Mouse (Mus musculus) heart, embryonic 12.5 days (tissue): ENCODE data around the gene B130006D01Rik. TPM values are rescaled to one million over a fixed set of nuclear protein-coding genes. Genes with fewer than 3 reads are reported as not detected.

Experiments
- ATAC-seq: fragments of 200-750 bp; cut with Nextera tagmentation; 2 replicates; pipeline ENCODE4 v1.8.0; 2017; ENCODE audit warnings: moderate TSS enrichment, moderate library complexity; ENCODE audit not compliant: insufficient number of reproducible peaks, low FRiP score
- H3K27ac ChIP-seq: fragments of 300-500 bp; sonication (generic); 2 replicates; pipeline ENCODE4 v1.5.1; 2016; ENCODE audit warnings: mild to moderate bottlenecking, moderate library complexity; ENCODE audit not compliant: poor library complexity, severe bottlenecking
- H3K27me3 ChIP-seq: fragments of 300-500 bp; sonication (generic); replicated peaks from 2 replicates; pipeline ENCODE4 v1.6.1; 2016; ENCODE audit warnings: mild to moderate bottlenecking, moderate library complexity
- H3K36me3 ChIP-seq: fragments of 300-500 bp; sonication (generic); 2 replicates; pipeline ENCODE4 v1.6.1; 2016; ENCODE audit warnings: mild to moderate bottlenecking, moderate library complexity
- H3K4me1 ChIP-seq: fragments of 300-500 bp; sonication (generic); replicated peaks from 2 replicates; pipeline ENCODE4 v1.6.1; 2016; ENCODE audit warnings: mild to moderate bottlenecking
- H3K4me2 ChIP-seq: fragments of 300-500 bp; sonication (generic); 2 replicates; pipeline ENCODE4 v1.6.1; 2016; ENCODE audit warnings: mild to moderate bottlenecking, moderate library complexity
- H3K4me3 ChIP-seq: fragments of 300-500 bp; sonication (generic); 2 replicates; pipeline ENCODE4 v1.5.1; 2016; ENCODE audit warnings: mild to moderate bottlenecking
- H3K9ac ChIP-seq: fragments of 300-500 bp; sonication (generic); 2 replicates; pipeline ENCODE4 v1.6.1; 2016; ENCODE audit warnings: mild to moderate bottlenecking, moderate library complexity
- H3K9me3 ChIP-seq: fragments of 300-500 bp; sonication (generic); replicated peaks from 2 replicates; pipeline ENCODE4 v1.6.1; 2016; ENCODE audit warnings: mild to moderate bottlenecking, moderate library complexity
- WGBS: fragments of 180-500 bp; shearing (Covaris S2); methylation state at CpG from one replicate; pipeline ENCODE4 v1.1.7; 2016; 5-methylcytosine and 5-hydroxymethylcytosine counted together
- polyA plus RNA-seq: library from polyadenylated mRNA; unstranded; fragments of >200 nt; fragmentation: Nextera tagmentation; extraction: Ambion mirVana; gene quantifications from 2 replicates; pipeline ENCODE4 v1.2.1, GENCODE M21; 2016

Gene B130006D01Rik
- polyA plus RNA-seq, 1 experiment from 2014 or later = 0.56 TPM

GRCm38 (mm10) chr11:95698541-95698940 is 24.8 kb upstream of the B130006D01Rik start:
- no peak overlapping the region for H3K9ac ChIP-seq
- no peaks in the 10 kb centered on the region for H3K4me1 ChIP-seq
- H3K4me3 ChIP-seq = no peak overlapping the region
- no peak for ATAC-seq
- 78% methylated on average over 5 of the region's 5 CpGs for WGBS
- no peaks in the 10 kb centered on the region for H3K9me3 ChIP-seq
- H3K27me3 ChIP-seq = no peaks in the 10 kb centered on the region
- H3K36me3 ChIP-seq = no peaks in the 10 kb centered on the region
- no peak overlapping the region for H3K27ac ChIP-seq
- H3K4me2 ChIP-seq = no peak overlapping the region

GRCm38 (mm10) chr11:95700778-95701739 is 22.3 kb upstream of the B130006D01Rik start:
- Histone ChIP-seq H3K4me1 (no peaks in the 10 kb centered on the region), H3K27ac (no peak overlapping the region), H3K4me2 (no peak overlapping the region), H3K4me3 (no peak overlapping the region), H3K9ac (no peak overlapping the region), H3K9me3 (no peaks in the 10 kb centered on the region), H3K36me3 (no peaks in the 10 kb centered on the region), H3K27me3 (no peaks in the 10 kb centered on the region)
- ATAC-seq = no peak
- 83% methylated on average over 13 of the region's 13 CpGs for WGBS

- 82% methylated on average over 12 of the region's 12 CpGs for WGBS
Observed at GRCm38 (mm10) chr11:95704032-95704969, 19.1 kb upstream of the B130006D01Rik start.

GRCm38 (mm10) chr11:95704970-95705330 is 18.4 kb upstream of the B130006D01Rik start:
- Histone ChIP-seq H3K9me3 (no peaks in the 10 kb centered on the region), H3K27ac (no peak overlapping the region), H3K4me3 (no peak overlapping the region), H3K9ac (no peak overlapping the region), H3K27me3 (no peaks in the 10 kb centered on the region), H3K4me1 (no peaks in the 10 kb centered on the region), H3K36me3 (no peaks in the 10 kb centered on the region), H3K4me2 (no peak overlapping the region)
- ATAC-seq = no peak
- 58% methylated on average over 4 of the region's 4 CpGs for WGBS

More at GRCm38 (mm10) chr11:95704032-95704969, 19.1 kb upstream of the B130006D01Rik start:
- H3K9ac ChIP-seq = no peak overlapping the region
- no peak for ATAC-seq
- no peaks in the 10 kb centered on the region for H3K27me3 ChIP-seq
- no peak overlapping the region for H3K27ac ChIP-seq
- no peak overlapping the region for H3K4me3 ChIP-seq
- no peaks in the 10 kb centered on the region for H3K36me3 ChIP-seq
- no peaks in the 10 kb centered on the region for H3K9me3 ChIP-seq
- H3K4me2 ChIP-seq = no peak overlapping the region
- H3K4me1 ChIP-seq = no peaks in the 10 kb centered on the region

- Histone ChIP-seq H3K4me1 (peaks cover 9% of the 10 kb centered on the region), H3K27ac (no peak overlapping the region), H3K4me2 (no peak overlapping the region), H3K36me3 (no peaks in the 10 kb centered on the region), H3K4me3 (no peak overlapping the region), H3K9ac (no peak overlapping the region), H3K27me3 (no peaks in the 10 kb centered on the region), H3K9me3 (no peaks in the 10 kb centered on the region)
- WGBS = 83% methylated on average over 6 of the region's 6 CpGs
- no peak for ATAC-seq
Observed at GRCm38 (mm10) chr11:95709534-95710040, 13.8 kb upstream of the B130006D01Rik start.

GRCm38 (mm10) chr11:95710478-95710877 is 12.9 kb upstream of the B130006D01Rik start:
- 73% methylated on average over 7 of the region's 7 CpGs for WGBS
- Histone ChIP-seq H3K27ac (no peak overlapping the region), H3K27me3 (no peaks in the 10 kb centered on the region), H3K9ac (no peak overlapping the region), H3K4me2 (no peak overlapping the region), H3K4me1 (peaks cover 16% of the 10 kb centered on the region), H3K9me3 (no peaks in the 10 kb centered on the region), H3K4me3 (no peak overlapping the region), H3K36me3 (no peaks in the 10 kb centered on the region)
- no peak for ATAC-seq

- H3K4me3 ChIP-seq = peak overlapping the region; percentile 90
- H3K36me3 ChIP-seq = no peaks in the 10 kb centered on the region
- no peaks in the 10 kb centered on the region for H3K9me3 ChIP-seq
- H3K4me1 ChIP-seq = peaks cover 23% of the 10 kb centered on the region
- H3K27ac ChIP-seq = peak overlapping the region; percentile 94
- peak overlapping the region; percentile 93 for H3K4me2 ChIP-seq
- H3K27me3 ChIP-seq = no peaks in the 10 kb centered on the region
- ATAC-seq = no peak
- WGBS = 27% methylated on average over 12 of the region's 12 CpGs
- H3K9ac ChIP-seq = peak overlapping the region; percentile 99; the same call in 1 of the 2 replicates
Observed at GRCm38 (mm10) chr11:95712085-95712562, 11.3 kb upstream of the B130006D01Rik start.

GRCm38 (mm10) chr11:95712563-95713224 is 10.7 kb upstream of the B130006D01Rik start, which contains the start of gene Zfp652:
TSS of gene Zfp652 (plus strand) at chr11:95712673.
- Histone ChIP-seq H3K4me1 (peaks cover 26% of the 10 kb centered on the region), H3K9ac (peak within 1 kb of the TSS; percentile 99), H3K36me3 (no peaks in the 10 kb centered on the region), H3K9me3 (no peaks in the 10 kb centered on the region), H3K4me2 (peak within 1 kb of the TSS; percentile 93), H3K27ac (peak within 1 kb of the TSS; percentile 94), H3K4me3 (peak within 1 kb of the TSS; percentile 90), H3K27me3 (no peaks in the 10 kb centered on the region)
- ATAC-seq = peak; percentile 90
- WGBS = 2% methylated on average over 76 of the region's 103 CpGs

- Histone ChIP-seq H3K27me3 (no peaks in the 10 kb centered on the region), H3K4me1 (peaks cover 26% of the 10 kb centered on the region), H3K4me3 (peak overlapping the region; percentile 90), H3K9me3 (no peaks in the 10 kb centered on the region), H3K9ac (peak overlapping the region; percentile 99), H3K36me3 (no peaks in the 10 kb centered on the region), H3K4me2 (peak overlapping the region; percentile 93), H3K27ac (peak overlapping the region; percentile 94)
- peak; percentile 63 for ATAC-seq
- WGBS = under 1% methylated on average over 38 of the region's 49 CpGs
Observed at GRCm38 (mm10) chr11:95713225-95713810, 10.1 kb upstream of the B130006D01Rik start.

- H3K9me3 ChIP-seq = no peaks in the 10 kb centered on the region
- peak overlapping the region; percentile 90 for H3K4me3 ChIP-seq
- peak overlapping the region; percentile 99 for H3K9ac ChIP-seq
- H3K27ac ChIP-seq = peak overlapping the region; percentile 94; the same call in 1 of the 2 replicates
- no peaks in the 10 kb centered on the region for H3K27me3 ChIP-seq
- no peak for ATAC-seq
- H3K4me1 ChIP-seq = peaks cover 26% of the 10 kb centered on the region
- WGBS = under 1% methylated on average over 13 of the region's 13 CpGs
- peak overlapping the region; percentile 93 for H3K4me2 ChIP-seq
- no peaks in the 10 kb centered on the region for H3K36me3 ChIP-seq
Observed at GRCm38 (mm10) chr11:95713811-95714241, 9.6 kb upstream of the B130006D01Rik start.
